Mouse (Mus musculus) olfactory bulb, adult 2 months (tissue): ENCODE data around the gene Dnajb7.

Experiments used
- CTCF ChIP-seq: fragments of 200-500 bp; IDR thresholded peaks from 2 replicates; pipeline ENCODE4 v1.5.1; 2012; ENCODE audit warnings: low read depth, mild to moderate bottlenecking, low read length, moderate library complexity; ENCODE audit not compliant: insufficient read depth
- POLR2A ChIP-seq: fragments of 200-500 bp; IDR thresholded peaks from 2 replicates; pipeline ENCODE4 v1.6.1; 2012; ENCODE audit warnings: mild to moderate bottlenecking, low read depth, low read length, moderate library complexity; ENCODE audit not compliant: insufficient read depth

GRCm38 (mm10) chr15:81422156-81422681 lies 14.1 kb upstream of the Dnajb7 start:
- TF ChIP-seq POLR2A (no peak), CTCF (no peak)
